Mouse (Mus musculus) olfactory bulb, adult 2 months (tissue): ENCODE data around the gene Tuba3a.

ENCODE experiments used
- CTCF ChIP-seq: fragments of 200-500 bp; IDR thresholded peaks from 2 replicates; pipeline ENCODE4 v1.5.1; 2012; ENCODE audit warnings: low read depth, mild to moderate bottlenecking, low read length, moderate library complexity; ENCODE audit not compliant: insufficient read depth
- POLR2A ChIP-seq: fragments of 200-500 bp; IDR thresholded peaks from 2 replicates; pipeline ENCODE4 v1.6.1; 2012; ENCODE audit warnings: mild to moderate bottlenecking, low read depth, low read length, moderate library complexity; ENCODE audit not compliant: insufficient read depth

DNA sequence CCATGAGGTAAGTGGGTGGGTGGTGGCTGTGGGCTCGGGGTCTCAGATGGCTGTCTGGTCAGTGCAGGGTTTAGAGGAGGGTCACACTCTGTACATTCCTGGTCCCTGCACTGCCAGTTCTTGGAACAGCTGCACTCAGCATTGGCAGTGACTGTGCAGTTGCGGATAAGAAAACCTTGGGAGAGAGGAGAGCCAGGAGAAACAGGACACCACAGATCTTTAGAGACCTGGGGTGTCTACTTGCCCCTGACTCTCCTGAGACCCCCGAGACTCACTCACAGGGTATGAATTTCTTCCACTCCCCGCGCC is 51.4 kb downstream of the Tuba3a start:
- TF ChIP-seq CTCF (no peak), POLR2A (no peak)
